Mouse (Mus musculus): ENCODE data around the gene Coa7.

DNA sequence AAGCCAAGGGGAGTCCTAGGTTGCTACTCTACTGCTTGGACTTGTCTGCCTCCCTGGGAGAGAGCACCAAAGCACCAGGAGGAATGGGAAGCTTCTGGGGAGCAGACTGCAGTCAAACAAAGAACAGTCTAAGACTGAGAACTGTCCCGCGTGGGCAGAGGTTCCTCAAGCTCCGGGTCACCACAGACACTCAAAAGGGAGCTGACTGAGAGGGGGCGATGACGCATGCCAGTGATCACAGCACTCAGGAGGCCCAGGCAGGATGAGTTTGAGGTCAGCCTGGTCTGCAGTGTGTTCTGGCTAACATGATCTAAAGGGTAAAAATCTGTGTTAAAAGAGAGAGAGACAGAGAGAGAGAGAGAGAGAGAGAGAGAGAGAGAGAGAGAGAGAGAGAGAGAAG lies 13.9 kb upstream of the Coa7 start:
- no peak for TF ChIP-seq CTCF (IDR thresholded peaks at IDR 0.05; ENCODE audit: borderline replicate concordance, insufficient read depth, low read length)
- no peak for TF ChIP-seq POLR2A (IDR thresholded peaks at IDR 0.05; ENCODE audit: low read depth, low read length)

Data from embryonic fibroblast, embryonic 13.5 days (primary cell).